Mouse (Mus musculus): ENCODE data around the gene Gm20605.

DNA sequence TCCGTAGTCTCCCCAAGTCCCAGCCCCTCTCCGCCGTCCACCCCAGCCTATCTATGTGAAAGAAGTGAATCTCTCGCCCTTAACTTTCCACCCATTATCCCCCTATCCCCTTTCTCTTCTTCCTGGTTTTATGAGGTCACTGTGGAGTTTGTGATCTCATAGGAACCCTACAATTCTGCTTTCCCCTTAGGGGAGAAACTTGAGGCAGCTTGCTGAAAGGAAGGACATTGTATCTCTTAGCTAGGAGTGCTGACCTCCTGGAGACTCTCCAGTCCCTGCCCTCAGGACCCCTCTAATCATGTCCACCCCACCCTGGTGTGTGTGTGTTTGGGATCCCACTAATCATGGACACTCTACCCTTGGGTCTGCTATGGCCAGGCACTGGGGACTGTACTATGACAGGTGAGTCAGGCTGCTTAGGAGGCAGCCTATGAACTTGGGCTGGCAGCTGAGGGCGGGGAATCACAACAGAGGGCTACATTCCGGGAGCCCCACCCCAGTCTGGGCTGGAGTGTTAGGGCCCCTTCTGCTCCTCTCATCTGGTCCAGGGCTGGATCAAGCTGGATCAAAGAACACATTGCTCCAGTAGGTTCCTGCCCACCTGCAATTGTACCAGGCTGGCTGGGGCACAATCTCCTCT is 1.1 kb downstream of the Gm20605 start:
- TF ChIP-seq GATA1 (IDR thresholded peaks at IDR 0.05; ENCODE audit: low read length) (no peak), TAL1 (IDR thresholded peaks at IDR 0.05; ENCODE audit: low read length) (no peak)
